Mouse (Mus musculus) kidney, adult 11 months (tissue): Measurements from ENCODE around the gene Spout1.
A peak's percentile ranks its signal among the peaks of the same experiment; 100 is the strongest.

Source experiments
- DNase-seq: peaks from one replicate; pipeline ENCODE4 v3.0.0; 2022

Spout1 gene

GRCm38 (mm10) chr2:30124472-30125274, 53.6 kb downstream of the Spout1 start, which contains the start of gene Zer1:
Gene Zer1 (minus strand): TSS chr2:30124585.
- peak; percentile 96 for DNase-seq

GRCm38 (mm10) chr2:30123729-30124471, 54.4 kb downstream of the Spout1 start:
- DNase-seq = no peak
